Mouse (Mus musculus) liver, adult 2 months (tissue): ENCODE data around the gene Got1.

Source experiments
- CTCF ChIP-seq: fragments of 200-500 bp; IDR thresholded peaks from 2 replicates; pipeline ENCODE4 v1.5.1; 2011; ENCODE audit warnings: low read depth, low read length, control low read depth
- POLR2A ChIP-seq: fragments of 200-500 bp; IDR thresholded peaks from 2 replicates; pipeline ENCODE4 v1.6.1; 2011; ENCODE audit warnings: low read length, control low read depth; ENCODE audit not compliant: insufficient read depth; ENCODE audit errors: extremely low read depth

- TF ChIP-seq CTCF (no peak), POLR2A (no peak)
These were observed 30.5 kb downstream of the Got1 start for GRCm38 (mm10) chr19:43493878-43494277.
